In genomic region chr13:67637294-67638007, GRCm38 (mm10) we compare ENCODE assay signal across 8 mouse cellular contexts. TPM values are rescaled to one million over a fixed set of nuclear protein-coding genes. Genes with fewer than 3 reads are reported as not detected.
DNase-seq lines count a peak whose midpoint lies in the region; ATAC-seq lines count a peak whose summit lies in the region.

Gene Gm49345, minus strand, starts transcription at chr13:67637769.
Gene Zfp729a, minus strand, starts transcription at chr13:67637791.

- WGBS in hindbrain, embryonic 14.5 days: 0% methylated on average over 19 of the region's 19 CpGs

- H3K36me3 ChIP-seq in hindbrain, embryonic 14.5 days (replicated peaks; ENCODE audit: control insufficient read depth, insufficient read depth): no peaks in the 10 kb centered on the region

- H3K4me2 ChIP-seq in hindbrain, embryonic 14.5 days (replicated peaks): peak within 1 kb of the TSS; percentile 52

- peaks cover 6% of the 10 kb centered on the region; the same call in 1 of the 2 replicates for H3K4me1 ChIP-seq in hindbrain, embryonic 14.5 days (replicated peaks; ENCODE audit: control insufficient read depth, insufficient read depth, low read length)

- no peaks in the 10 kb centered on the region for H3K9me3 ChIP-seq in hindbrain, embryonic 14.5 days (ENCODE audit: control insufficient read depth, low read length)

- peak within 1 kb of the TSS; percentile 53; the same call in 1 of the 2 replicates for H3K27ac ChIP-seq in hindbrain, embryonic 14.5 days

- peak; percentile 99 for ATAC-seq in hindbrain, embryonic 14.5 days (ENCODE audit: low FRiP score)

- H3K9ac ChIP-seq in hindbrain, embryonic 14.5 days: peak within 1 kb of the TSS; percentile 60

- peak within 1 kb of the TSS; percentile 61 for H3K4me3 ChIP-seq in hindbrain, embryonic 14.5 days (replicated peaks; ENCODE audit: low read length)

- DNase-seq in R1 (ENCODE audit: low read depth, low spot score): peak; percentile 94
- peak; percentile 80 to 87 for DNase-seq in cerebellum, postnatal 25 days
- DNase-seq in frontal cortex, postnatal 25 days (ENCODE audit: low spot score in 2 of 2): peak; percentile 64 to 77
- DNase-seq in hindbrain, embryonic 14.5 days (ENCODE audit: low spot score): peak; percentile 90
- peak; percentile 79 to 81 for DNase-seq in layer of hippocampus, postnatal 36 days
- peak; percentile 95 for DNase-seq in lung, postnatal 36 days
- DNase-seq in retina, postnatal 1 day: peak; percentile 96
- DNase-seq in urinary bladder, adult 18-20 months (ENCODE audit: low spot score in 2 of 2): peak; percentile 72 to 78

- H3K27me3 ChIP-seq in hindbrain, embryonic 14.5 days (ENCODE audit: control insufficient read depth, insufficient read depth, low read length): no peaks in the 10 kb centered on the region

RNA-seq across cellular contexts. Expression of gene Gm49345, which starts in this region (rescaled TPM):
- polyA plus RNA-seq in hindbrain, embryonic 14.5 days (2014; fragmentation: Nextera tagmentation; extraction: Ambion mirVana): not detected in 2 replicates
- 1 to 10 TPM in 1 of 2 experiments, under 1 TPM in 1; 0.20 to 1.8 TPM for total RNA-seq in layer of hippocampus, postnatal 36 days (2021)

RNA-seq across cellular contexts. Expression of gene Zfp729a, which starts in this region (rescaled TPM):
- polyA plus RNA-seq in hindbrain, embryonic 14.5 days (2014; fragmentation: Nextera tagmentation; extraction: Ambion mirVana): 3.4 and 6.1 TPM in 2 replicates
- 1 to 10 TPM; 8.9 to 9.0 TPM for total RNA-seq in layer of hippocampus, postnatal 36 days (2021)

Comparison
In these comparisons a context has a peak if more than half of its experiments do, and no peak if none do; other contexts are left out.
1. Peak in every context shown above with its lines: DNase-seq, ATAC-seq, H3K4me3 ChIP-seq and H3K27ac ChIP-seq.